Mouse (Mus musculus) testis, postnatal 10 days (tissue): ENCODE results near the gene Stat6.

Experiments
- DNase-seq: peaks from one replicate; pipeline ENCODE4 v3.0.0; 2021; ENCODE audit warnings: low spot score

Stat6 gene

DNA sequence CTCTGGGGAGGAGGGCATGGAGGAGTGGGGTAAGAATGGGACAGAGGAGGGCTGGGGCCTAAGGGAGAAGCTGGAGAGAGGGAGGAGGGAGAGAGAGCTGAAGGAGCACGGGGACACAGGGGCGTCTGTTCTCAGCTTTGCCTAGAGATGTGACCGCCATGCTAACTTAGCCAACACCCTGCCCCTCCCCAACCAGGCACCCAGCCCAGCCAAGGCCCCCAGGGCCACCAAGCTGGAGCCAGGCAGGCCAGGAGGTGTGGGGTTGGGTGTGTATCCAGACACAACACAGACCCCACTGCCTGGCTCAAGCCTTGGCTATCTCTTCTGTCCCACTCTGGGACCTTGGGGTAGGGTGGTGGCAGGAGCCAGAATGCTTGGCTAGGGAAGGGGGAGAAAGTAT is 27.2 kb upstream of the Stat6 start:
- DNase-seq: no peak

DNA sequence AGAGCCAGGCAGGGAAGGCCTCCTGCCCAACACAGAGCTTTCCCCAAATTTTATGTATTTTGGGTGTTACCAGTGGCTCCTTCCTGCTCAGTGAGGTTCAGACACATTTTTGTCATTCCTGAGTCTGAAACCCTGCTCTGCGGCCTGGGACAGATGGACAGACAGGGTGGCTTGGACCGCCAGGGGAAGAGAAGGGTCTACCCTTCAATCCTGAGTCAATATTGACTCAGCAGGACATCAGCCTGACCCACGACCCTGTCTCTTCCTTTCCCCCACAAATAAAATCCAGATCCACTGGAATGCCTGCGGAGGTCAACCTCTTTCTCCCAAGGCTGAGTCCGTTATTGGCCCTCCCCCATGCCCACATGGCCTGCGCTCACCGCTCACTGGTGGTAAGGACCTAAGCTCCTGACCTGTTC is 26.5 kb upstream of the Stat6 start:
- no peak for DNase-seq

DNA sequence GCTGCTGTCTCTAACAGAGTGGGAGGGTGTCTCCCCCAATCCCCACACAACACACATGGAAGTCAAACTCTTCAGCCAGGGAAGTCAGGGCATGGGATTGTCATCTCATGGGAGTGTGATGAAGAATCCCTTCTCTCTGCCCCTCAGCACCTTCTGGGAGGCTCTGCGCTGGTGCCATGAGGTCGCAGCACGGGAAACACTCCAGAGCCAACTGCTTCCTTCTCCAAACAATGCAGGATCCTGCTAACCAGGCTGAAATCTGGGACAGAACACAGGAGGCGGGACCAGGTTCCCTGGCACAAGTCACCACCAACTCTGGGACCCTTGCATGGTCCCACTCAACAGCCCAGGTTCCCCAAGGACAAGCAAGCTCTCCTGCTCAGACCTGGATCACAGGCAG is 25.5 kb upstream of the Stat6 start:
- DNase-seq: no peak

DNA sequence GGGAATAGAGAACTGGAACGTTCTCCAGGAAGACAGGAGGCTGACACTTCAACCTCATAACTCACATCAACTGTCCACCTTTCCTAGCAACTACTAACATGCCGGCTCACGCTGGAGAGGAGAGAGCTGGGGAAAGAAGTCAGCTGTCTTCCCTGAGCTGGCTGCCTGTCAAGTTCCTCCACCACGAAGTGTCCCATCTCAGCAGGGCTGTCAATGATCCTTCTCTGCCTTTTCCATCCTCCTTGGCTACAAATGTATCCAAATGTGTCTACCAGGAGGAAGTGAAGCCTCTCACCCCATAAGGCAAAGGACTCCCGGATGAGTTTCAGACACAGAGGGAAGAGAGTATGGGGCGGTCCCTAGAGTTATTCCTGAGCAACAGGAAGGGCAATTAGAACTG is 24.6 kb upstream of the Stat6 start:
- peak; percentile 73 for DNase-seq

DNA sequence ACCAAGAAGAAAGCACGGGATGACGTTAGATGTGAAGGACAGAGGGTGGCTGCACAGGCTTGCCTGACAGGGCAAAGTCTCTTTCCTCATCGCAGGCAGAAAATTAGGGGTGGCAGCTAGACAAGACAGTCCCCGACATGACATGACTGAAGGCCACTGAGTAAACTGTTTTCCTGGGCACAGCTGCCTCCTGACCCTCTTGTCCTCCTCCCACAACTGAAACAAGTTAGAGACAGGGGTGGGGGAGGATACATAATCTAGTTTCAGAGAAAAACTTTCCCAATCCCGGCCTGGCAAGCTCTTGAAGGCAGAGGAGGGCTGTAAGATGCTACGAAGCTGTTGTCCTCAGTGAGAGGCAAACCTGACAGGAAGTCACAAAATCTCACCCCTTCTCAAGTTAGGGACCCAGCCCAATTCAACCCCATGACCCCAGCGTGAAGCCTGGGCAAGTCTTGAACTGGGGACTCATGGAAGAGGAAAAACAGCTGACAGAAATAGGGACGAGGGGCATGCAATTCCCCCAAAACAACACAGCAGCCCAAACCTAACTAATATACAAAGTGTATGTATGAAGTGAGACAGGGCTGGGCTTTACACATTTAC is 23.6 kb upstream of the Stat6 start:
- no peak for DNase-seq

DNA sequence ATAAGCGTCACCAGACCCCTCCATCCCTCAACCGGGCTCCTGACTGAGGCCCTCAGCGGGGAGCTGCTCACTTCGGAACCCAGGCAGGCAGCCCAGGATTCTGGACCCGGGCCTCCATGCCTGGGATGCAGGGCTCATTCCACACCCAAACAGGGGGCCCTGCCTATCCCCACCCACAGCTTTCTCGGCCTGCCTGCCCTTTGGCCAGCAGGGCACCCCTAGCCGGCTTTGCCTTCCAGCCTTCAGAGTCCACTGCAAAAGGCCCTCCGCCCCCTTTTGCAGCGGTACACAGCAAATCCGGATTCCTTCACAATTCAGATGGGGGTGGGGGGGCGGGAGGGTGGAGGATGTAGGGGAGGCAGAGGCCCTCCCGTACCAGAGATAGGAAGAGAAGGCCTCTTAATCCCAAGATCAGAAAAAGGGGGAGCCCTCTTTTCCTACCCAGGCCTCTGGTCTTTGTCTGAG is 22.8 kb upstream of the Stat6 start:
- DNase-seq: peak; percentile 60

DNA sequence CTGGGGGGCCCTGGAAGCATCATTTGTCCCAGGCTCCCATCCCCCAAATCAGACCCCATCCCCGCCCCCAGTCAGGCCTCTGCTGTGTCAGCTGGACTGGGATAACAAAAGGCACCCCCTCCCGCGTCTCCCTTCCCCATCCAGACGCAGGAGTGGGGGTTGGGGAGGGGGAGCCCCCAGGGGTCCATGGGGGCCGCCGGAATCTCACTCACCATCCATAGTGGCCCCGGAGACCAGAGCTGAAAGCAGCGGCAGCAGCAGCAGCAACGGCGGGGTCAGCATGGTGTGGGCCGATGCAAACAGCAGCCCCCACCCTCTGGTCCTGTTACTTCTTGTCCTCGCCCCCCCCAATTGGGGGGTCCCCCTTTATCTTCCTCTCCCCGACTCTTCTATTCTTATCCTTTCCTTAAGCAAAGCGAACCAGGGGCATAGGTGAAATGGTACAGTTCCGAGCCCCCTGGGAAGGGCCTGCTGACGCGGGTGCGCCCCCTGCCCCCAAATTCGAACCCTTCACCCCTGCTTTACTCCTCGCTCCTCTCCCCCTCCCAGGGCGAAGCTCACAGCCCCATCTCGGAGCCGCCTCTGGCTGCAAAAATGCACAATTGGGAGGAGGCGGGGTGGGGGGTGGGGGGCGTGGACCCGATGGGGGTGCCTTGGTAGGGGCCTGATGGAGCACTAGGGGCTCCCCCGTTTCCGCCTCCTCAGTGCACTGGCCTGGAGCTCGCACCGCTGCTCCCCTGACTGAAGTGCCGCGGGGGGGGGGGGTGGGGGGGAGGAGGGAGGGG is 22.2 kb upstream of the Stat6 start, which contains the start of gene Lrp1:
Lrp1 (minus strand) TSS at position 743 of the 785 bp plus-strand sequence.
- DNase-seq: peak; percentile 71

DNA sequence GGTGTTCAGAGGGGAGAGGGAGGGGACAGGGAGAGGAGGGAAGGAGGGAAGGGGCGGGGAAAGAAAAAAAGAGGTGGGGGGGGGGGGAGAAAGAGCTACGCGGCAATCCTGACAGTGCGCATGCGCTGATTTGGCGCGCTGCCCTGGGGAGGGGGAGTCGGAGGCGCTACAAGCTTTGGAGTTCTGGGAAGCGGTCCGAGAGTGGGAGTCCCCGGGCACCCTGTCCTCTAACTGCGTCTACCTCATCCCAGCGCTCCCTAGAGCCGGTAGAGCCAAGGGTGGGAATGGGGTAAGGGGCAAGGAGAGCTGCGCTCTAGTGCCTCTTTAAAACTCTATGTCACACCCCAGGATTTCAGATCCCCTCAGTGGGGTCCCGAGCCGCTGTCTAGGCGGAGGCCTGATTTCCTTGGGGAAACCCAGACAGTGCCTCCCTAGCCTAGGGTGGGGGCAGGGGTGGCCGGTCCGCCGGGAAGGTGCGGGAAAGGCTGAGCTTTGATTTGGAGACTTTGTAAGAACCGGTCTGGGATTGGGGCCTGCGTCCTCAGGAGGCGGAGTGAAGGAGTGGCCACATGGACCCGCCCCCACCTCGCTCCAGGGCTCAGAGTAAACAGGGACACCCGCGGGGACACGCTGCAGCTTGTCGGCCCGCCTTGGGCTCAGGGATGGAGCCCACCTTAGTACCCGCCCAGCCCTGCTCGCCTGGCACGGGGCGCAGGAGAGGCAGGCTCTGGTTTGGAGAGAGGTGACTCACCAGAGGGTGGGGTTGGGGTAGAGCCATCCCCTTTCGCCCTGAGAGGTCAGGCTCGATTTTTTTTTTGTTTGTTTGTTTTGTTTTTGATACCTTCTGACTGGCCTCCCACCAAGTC is 21.4 kb upstream of the Stat6 start:
- DNase-seq: peak; percentile 95

DNA sequence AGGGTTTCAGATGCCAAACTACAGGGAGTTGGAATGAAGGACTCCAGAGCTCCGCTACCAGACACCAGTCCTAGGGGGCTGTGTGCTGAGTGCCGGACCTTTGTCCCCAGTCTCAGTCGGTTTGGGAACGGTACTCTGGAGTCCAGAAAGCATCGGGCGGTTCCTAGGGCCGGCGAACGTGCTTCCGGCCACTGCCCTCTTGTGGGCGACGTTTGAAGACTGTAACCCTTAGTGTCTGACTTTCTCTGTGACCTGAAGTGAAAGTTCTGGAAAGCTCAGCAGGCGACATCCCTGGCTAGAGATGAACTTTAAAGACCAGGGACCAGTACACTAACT is 20.8 kb upstream of the Stat6 start:
- peak; percentile 81 for DNase-seq

DNA sequence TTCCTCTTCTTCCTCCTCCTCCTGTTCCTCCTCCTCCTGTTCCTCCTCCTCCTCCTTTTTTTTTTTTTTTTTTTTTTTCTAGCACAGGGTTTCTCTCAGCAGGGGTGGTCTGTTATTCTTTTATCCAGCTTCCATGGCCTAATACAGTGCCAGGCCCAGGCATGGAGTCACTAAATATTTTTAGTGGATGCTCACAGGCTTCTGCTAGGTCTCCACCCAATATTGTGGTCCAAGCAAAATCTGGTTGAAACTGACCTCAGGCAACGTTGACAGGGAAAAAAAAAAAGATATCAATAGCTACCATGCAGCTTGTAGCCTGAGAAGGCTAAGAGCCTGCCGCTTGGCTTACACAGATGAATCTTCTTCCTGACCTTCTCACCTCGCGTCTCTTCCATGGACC is 20.1 kb upstream of the Stat6 start:
- no peak for DNase-seq

DNA sequence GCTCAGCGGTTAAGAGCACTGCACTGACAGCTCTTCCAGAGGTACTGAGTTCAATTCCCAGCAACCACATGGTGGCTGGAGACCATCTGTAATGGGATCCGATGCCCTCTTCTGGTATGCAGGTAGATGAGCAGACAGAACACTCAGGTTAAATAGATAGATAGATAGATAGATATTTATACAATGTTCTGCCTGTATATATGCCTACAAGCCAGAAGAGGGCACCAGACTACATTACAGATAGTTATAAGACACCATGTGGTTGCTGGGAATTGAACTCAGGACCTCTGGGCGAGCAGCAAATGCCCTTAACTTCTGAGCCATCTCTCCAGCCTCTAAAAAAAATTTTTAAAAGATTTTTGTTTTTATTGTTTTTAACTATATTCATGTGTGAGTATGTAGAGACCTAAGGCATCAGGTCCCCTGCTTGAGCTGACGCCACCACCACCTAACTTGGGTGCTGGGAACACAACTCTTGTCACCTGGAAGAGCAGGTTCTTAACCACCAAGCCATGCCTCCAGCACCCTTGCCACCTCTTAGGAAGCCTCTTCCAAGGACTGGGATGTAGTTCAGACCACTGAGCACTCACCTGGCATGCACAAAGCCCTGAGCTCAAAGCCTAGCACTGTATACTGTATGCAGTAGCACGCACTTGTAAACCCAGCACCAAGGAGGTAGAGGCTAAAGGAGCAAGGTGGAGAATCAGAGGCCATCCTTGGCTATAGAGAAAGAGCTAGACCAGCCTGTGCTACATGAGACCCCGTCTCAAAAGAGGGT is 19.2 kb upstream of the Stat6 start:
- no peak for DNase-seq

DNA sequence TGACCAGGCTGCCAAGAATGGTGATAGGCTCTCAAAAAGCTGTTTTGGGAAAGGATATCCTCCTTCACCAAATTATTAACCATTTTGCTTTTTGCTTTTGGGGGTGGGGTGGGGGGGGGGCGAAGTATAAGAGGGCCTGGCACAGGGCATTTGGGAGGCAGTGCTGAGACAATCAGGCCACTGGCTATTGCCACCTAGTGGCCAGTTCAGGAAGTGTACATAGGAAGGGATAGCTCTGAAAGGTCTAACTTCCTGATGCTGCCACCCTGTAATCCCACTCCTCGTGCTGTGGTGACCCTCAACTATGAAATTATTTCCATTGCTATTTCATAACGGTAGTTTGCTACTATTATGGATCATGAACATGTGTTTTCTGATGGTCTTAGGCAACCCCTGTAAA is 16.4 kb upstream of the Stat6 start:
- no peak for DNase-seq

DNA sequence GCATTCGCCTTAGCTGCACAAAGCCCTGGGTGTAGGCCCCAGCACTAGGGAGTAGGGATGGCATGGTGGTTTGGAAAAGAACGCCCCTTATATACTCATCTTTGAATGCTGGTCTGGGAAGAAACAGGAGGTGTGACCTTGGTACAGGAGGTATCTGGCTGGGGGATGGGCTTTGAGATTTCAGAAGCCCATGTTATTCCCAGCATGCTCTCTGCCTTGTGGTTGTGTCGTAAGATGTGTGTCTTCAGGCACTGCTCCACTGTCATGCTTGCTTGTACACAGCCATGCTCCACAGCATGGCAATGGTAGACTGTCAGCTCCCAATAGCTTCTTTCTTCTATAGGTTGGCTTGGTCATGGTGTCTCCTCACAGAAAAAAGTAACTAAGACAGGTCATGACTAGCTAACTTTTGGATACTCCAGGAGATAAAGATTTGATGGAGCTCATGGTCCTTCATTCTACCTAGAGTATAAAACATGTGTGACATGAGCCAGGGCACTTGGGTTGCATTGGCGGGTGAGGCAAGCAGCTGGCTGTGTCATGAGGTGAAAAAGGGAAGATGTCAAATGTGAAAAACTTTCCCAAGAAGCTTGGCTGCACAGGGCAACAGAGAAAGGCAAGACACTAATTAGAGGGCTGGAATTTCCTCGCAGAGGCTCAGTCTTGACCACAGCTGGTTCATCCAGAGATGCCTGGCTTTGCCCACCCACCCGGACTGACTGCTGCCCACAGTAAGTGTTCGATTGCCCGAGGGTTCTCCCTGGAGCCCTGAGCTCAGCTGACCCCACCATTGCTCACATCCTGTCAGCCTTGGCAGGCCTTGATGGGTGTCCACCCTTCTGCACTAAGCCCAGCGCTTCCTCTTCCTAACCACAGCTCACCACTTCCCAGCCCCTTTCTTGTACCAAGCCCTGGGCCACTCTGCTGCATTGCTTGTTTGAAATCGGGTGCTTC is 11.2 kb upstream of the Stat6 start:
- DNase-seq: no peak

DNA sequence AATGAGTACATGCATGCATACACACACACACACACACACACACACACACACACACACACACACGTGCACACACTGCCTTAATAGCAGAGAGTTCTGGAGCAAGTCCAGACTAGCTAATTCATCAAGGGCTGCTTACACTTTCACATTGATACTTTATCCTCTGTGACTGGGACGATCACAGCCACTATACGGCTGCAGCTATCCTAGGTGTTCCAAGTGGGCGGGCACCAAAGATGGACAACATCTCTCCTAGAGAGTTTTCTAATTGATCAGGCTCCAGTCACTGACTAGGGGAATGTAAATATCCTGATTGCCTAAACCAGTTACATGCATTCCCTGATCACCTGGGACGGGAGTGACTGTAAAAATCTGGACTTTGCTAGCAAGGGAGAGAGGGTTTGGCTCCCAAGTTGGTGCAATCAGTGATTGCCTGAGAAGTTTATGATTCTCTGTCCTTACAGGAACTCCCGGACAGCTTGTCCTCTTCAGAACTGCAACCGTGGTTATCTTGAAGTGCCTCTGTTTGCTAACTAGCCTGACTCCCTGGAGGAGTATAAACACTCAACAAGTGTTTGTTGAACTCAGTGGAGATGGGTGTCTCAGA is 10.0 kb upstream of the Stat6 start:
- no peak for DNase-seq

DNA sequence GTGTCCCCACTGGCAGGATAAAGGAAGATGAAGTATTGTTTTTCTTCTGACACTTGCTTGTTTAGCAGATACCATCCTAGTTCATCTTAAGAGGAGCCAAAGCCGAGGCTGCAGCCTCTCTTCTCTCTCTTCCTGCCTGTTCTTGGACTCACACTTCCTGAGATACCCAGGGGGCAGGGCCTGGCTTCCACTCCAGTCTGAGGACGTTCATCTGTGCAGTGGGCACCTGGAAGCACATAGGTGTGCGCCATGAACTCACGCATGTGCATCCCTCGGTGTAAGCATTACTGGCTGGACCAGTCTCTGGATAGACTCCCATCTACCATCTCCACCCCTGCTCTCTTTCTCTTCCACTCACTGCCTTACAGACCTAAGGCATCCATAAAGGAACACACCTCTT is 2.4 kb upstream of the Stat6 start:
- no peak for DNase-seq

DNA sequence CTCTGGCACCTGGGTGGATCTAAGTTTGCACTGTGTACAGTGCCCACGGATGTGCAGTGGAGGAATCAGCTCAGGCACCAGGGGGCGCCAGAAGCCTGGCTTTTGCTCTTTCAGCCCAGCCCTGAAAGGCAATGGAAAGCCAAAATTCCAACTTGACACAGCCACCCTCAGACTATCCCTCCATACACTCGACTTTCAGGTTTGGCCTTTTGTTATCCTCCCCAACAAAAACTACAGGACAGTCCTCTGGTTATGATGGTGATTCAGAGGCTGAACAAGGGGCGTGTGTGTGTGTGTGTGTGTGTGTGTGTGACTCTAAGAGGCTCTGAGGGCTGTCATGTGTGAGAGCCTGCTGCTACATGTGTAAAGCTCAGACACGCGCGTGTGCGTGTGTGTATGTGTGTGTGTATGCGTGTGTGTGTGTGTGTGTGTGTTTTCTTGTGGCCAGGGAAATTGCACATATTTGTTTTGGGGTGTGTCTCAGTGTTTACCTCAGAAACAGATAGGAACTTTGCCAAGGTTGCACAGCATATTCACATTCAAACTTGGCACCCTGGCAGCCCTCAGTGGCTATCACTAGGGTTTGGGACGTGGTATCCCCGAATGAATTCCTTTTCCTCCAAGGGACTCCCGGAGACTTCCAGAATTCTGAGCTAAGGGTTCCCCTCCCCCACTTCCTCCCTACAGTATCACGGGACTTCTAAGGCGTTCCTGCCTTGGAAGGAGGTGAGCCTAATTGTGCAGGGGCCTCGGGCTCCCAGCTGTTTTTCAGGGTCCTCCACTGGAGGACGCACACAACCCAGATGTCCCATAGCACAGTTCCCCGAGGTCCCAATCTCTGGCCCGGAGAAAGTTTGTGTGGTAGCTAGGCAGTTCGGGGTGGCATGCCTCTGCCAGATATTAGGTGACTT is 670 bp upstream of the Stat6 start:
- peak; percentile 96 for DNase-seq

DNA sequence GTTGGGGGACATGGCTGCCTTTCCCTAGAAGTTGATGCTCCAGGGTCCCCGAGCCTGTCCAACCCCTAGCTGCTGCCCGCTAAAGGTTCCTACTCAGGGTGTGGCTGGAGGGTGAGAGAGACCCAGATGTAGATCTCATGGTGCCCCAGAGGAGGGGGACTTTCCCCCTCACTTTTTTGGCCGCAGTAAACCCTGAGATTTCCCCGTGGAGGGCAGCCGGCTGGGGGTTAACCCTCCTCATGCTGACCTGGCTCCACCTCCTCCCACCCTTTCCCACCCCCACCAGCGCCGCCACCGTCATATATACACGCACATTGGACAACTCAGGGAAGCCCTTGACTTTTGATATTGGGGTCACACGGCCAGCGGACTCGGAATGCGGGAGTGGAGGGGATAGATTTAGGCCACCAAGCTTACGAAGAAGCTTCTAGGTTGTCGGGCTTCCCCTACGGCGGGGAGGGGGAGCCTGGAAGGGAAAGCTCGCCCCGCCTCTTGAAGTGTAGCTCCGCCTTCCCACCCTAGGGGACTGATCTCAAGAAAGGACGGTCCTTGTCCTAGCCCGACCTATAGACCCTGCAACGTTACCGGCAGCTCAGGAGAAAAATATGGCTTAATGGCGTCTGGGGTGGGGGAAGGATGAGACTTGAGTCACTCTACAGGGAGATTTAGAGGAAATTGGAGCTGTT is 910 bp downstream of the Stat6 start:
- peak; percentile 86 for DNase-seq

DNA sequence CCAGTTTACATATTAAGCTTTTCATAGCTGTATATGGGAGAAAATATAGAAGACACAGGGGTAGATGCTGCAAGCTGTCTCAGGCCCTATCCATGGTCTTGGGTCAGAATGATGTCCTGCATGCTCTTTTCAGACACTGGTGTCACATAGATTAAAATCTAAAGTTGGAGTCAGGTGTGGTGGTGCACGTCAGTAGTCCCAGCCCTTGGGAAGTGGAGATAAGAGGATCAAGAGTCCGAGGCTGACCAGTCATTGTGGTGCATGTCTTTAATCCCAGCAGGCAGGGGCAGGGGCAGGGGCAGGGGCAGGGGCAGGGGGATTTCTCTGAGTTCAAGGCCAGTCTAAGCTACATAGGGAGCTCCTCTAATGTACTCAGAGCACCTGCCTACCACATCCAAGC is 3.0 kb downstream of the Stat6 start:
- no peak for DNase-seq
